Mouse (Mus musculus) retina, adult 2 months (tissue): Measurements from ENCODE around the gene Gabra3.

Source experiments
- DNase-seq: peaks from one replicate; pipeline ENCODE4 v3.0.0-alpha.2; 2012; ENCODE audit warnings: low read depth, low spot score

Gabra3 gene

GRCm38 (mm10) chrX:72656230-72656898, at the start of gene Gabra3:
TSS of gene Gabra3 (minus strand) at chrX:72656848.
- DNase-seq: no peak

- DNase-seq: no peak
These were observed 859 bp downstream of the Gabra3 start for GRCm38 (mm10) chrX:72655789-72656188.

GRCm38 (mm10) chrX:72655381-72655780, 1.3 kb downstream of the Gabra3 start:
- DNase-seq: no peak

GRCm38 (mm10) chrX:72650688-72651087, 6.0 kb downstream of the Gabra3 start:
- DNase-seq: no peak

DNA sequence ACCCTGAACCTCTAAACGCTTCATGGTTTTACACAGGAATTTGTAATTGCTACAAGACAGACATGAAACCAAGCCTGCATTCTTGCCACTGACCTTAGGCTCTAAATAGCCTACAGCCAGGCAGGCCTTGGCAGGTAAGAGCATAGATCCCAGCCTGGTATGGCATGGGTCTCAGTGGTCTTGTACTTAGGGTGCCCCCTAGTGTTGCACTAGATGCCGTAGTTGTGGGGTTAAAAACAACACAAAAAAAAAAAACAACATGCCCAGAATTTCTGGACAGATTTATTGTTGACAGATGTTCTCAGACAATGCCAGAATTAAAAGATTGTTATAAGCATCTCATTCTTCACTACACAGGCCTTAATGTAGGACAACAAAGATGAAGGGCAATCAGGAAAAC, 12.0 kb downstream of the Gabra3 start:
- no peak for DNase-seq

DNA sequence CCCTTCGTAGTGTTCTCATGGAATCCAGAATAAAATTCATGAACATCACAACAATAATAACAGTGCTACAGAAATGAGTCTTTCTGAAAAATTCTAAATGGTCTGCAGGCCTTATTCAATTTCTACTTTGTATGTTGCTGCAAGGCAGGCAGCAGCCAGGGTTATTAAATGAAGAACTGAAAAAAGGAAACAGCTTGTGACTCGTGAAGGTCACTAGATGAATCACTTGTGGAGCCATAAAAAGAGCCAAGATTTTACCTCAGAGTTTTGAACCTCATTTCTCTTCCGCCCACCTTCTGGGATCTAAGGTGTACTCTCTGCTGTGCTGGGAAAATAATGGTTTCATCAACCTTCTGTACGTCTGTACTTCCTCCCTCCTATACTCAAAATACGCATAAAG, 159.4 kb downstream of the Gabra3 start:
- DNase-seq: no peak

DNA sequence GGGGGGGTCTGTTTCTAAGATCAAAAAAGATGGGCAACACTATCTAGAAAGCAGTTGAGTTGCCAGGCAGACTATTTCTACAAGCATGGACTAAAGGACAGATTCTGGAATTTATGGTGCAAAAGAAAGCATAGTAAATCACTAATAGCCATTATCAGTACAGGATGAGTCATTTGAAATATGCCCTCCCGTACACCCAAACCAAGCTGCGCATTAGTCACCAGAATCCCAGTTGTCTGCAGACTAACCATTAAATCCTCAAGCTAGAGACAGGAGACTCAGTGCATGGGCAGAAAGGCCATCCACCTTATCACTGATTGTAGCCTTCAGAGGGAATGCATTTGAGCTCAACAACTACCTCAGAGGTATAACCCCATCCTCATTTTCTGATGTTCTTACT, 166.8 kb downstream of the Gabra3 start:
- DNase-seq: no peak

- no peak for DNase-seq
These were observed 269.9 kb downstream of the Gabra3 start, which contains the start of gene Magea10 for GRCm38 (mm10) chrX:72386758-72387157. TSS of gene Magea10 (minus strand) at chrX:72386858.
